Mouse (Mus musculus): ENCODE measurements around the gene Socs2.

DNA sequence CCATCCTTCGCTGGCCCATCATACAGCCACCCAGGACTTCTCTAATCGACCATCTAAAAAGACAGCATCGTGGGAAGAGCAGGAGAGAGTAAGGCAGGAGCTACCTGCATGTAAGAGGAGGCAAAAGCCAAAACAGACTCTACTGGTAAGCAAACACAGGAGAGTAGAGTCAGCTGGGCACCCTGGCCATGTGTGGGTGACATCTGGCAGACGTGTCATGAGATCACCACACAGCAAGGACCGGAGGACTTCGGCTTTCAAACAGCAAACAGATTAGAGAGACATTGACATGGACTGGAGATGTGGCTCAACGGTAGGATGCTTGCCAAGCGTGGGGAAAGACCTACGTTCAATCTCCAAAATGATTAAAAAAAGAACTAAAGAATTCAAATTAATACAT, 8.5 kb downstream of the Socs2 start:
- TF ChIP-seq CTCF (conservative IDR thresholded peaks at IDR 0.05; ENCODE audit: insufficient read depth, insufficient read length, low read depth, low read length): no peak
- TF ChIP-seq POLR2A (IDR thresholded peaks at IDR 0.05; ENCODE audit: low read depth, low read length): no peak
